Mouse (Mus musculus) lung, postnatal 4 days (tissue): ENCODE data around the gene Rbpms2.
A peak's percentile ranks its signal among the peaks of the same experiment; 100 is the strongest.
"Not testable (repeated sequence)": the region's sequence is repeated elsewhere in the genome, so short reads cannot be mapped to it uniquely, and the experiment has no call there.

Source experiments
- DNase-seq, 2 experiments: peaks; one replicate each; pipeline ENCODE4 v3.0.0; 2021

Gene Rbpms2

GRCm38 (mm10) chr9:65661029-65661428, 31.6 kb downstream of the Rbpms2 start:
- peak; percentile 24 to 31 for DNase-seq

GRCm38 (mm10) chr9:65661493-65661892, 32.0 kb downstream of the Rbpms2 start:
- DNase-seq: no peak

- peak; percentile 38 to 72 for DNase-seq
These were observed 34.7 kb downstream of the Rbpms2 start for GRCm38 (mm10) chr9:65664163-65664562.

GRCm38 (mm10) chr9:65666042-65666441, 36.6 kb downstream of the Rbpms2 start:
- DNase-seq: peak; percentile 73 to 81

- DNase-seq: no peak
These were observed 38.3 kb downstream of the Rbpms2 start, which contains the start of gene Oaz2 for GRCm38 (mm10) chr9:65667701-65668100. Oaz2 (plus strand) TSS chr9:65668001.

GRCm38 (mm10) chr9:65671431-65671931, 42.0 kb downstream of the Rbpms2 start:
- peak; percentile 79 to 92 for DNase-seq

- peak in 1 of 2 experiments; percentile 28 for DNase-seq
These were observed 43.5 kb downstream of the Rbpms2 start for GRCm38 (mm10) chr9:65672996-65673395.

- DNase-seq: peak; percentile 47 to 63
These were observed 46.3 kb downstream of the Rbpms2 start for GRCm38 (mm10) chr9:65675461-65676357.

GRCm38 (mm10) chr9:65676358-65677118, 47.1 kb downstream of the Rbpms2 start:
- DNase-seq: peak; percentile 98 to 99

GRCm38 (mm10) chr9:65677119-65677462, 47.6 kb downstream of the Rbpms2 start:
- DNase-seq: no peak

GRCm38 (mm10) chr9:65679181-65679761, 49.8 kb downstream of the Rbpms2 start:
- peak; percentile 72 to 88 for DNase-seq

- no peak for DNase-seq
These were observed 51.6 kb downstream of the Rbpms2 start for GRCm38 (mm10) chr9:65680938-65681633.

GRCm38 (mm10) chr9:65681634-65681940, 52.1 kb downstream of the Rbpms2 start:
- no peak for DNase-seq

GRCm38 (mm10) chr9:65682183-65682582, 52.7 kb downstream of the Rbpms2 start:
- DNase-seq: no peak

- no peak for DNase-seq
These were observed 53.5 kb downstream of the Rbpms2 start for GRCm38 (mm10) chr9:65682994-65683393.

- DNase-seq: no peak
These were observed 55.3 kb downstream of the Rbpms2 start for GRCm38 (mm10) chr9:65684704-65685103.

- not testable (repeated sequence) for DNase-seq
These were observed 60.4 kb downstream of the Rbpms2 start for GRCm38 (mm10) chr9:65689869-65690268.

GRCm38 (mm10) chr9:65692466-65692865, 63.0 kb downstream of the Rbpms2 start:
- no peak for DNase-seq

- DNase-seq: no peak
These were observed 63.6 kb downstream of the Rbpms2 start for GRCm38 (mm10) chr9:65692959-65693603.

GRCm38 (mm10) chr9:65695646-65696045, 66.2 kb downstream of the Rbpms2 start:
- peak; percentile 43 to 77 for DNase-seq

GRCm38 (mm10) chr9:65696337-65696736, 66.9 kb downstream of the Rbpms2 start:
- DNase-seq: peak in 1 of 2 experiments; percentile 33

- DNase-seq: no peak
These were observed 67.9 kb downstream of the Rbpms2 start for GRCm38 (mm10) chr9:65697356-65697755.
